Mouse (Mus musculus) embryonic facial prominence, embryonic 11.5 days (tissue): ENCODE data around the gene Ubox5. TPM values are rescaled to one million over a fixed set of nuclear protein-coding genes. Genes with fewer than 3 reads are reported as not detected.

ENCODE experiments used
- ATAC-seq: fragments of 200-750 bp; cut with Nextera tagmentation; replicated peaks from 2 replicates; pipeline ENCODE4 v1.8.0; 2017; ENCODE audit warnings: low read depth; ENCODE audit not compliant: insufficient number of reproducible peaks, low FRiP score, low TSS enrichment
- DNase-seq: peaks from one replicate; pipeline ENCODE4 v3.0.0-alpha.2; 2015; ENCODE audit warnings: low spot score
- H3K27ac ChIP-seq: fragments of 300-500 bp; sonication (generic); replicated peaks from 2 replicates; pipeline ENCODE4 v1.5.1; 2014; ENCODE audit warnings: mild to moderate bottlenecking, low read depth, low read length, control low read depth
- H3K27me3 ChIP-seq: fragments of 300-500 bp; sonication (generic); 2 replicates; pipeline ENCODE4 v1.6.1; 2014; ENCODE audit warnings: mild to moderate bottlenecking, low read length, moderate library complexity, mixed read lengths; ENCODE audit not compliant: control insufficient read depth, insufficient read depth
- H3K36me3 ChIP-seq: fragments of 300-500 bp; sonication (generic); replicated peaks from 2 replicates; pipeline ENCODE4 v1.6.1; 2014; ENCODE audit warnings: low read depth, mild to moderate bottlenecking, low read length, moderate library complexity, mixed read lengths; ENCODE audit not compliant: control insufficient read depth, insufficient read depth
- H3K4me1 ChIP-seq: fragments of 300-500 bp; sonication (generic); 2 replicates; pipeline ENCODE4 v1.6.1; 2014; ENCODE audit warnings: low read length, mixed read lengths; ENCODE audit not compliant: control insufficient read depth, insufficient read depth
- H3K4me2 ChIP-seq: fragments of 300-500 bp; sonication (generic); 2 replicates; pipeline ENCODE4 v1.6.1; 2014; ENCODE audit warnings: low read depth, mild to moderate bottlenecking, control low read depth, low read length, moderate library complexity
- H3K4me3 ChIP-seq: fragments of 300-500 bp; sonication (generic); 2 replicates; pipeline ENCODE4 v1.5.1; 2014; ENCODE audit warnings: low read depth, low read length, control low read depth
- H3K9ac ChIP-seq: fragments of 300-500 bp; sonication (generic); replicated peaks from 2 replicates; pipeline ENCODE4 v1.6.1; 2014; ENCODE audit warnings: mild to moderate bottlenecking, control low read depth, low read length
- H3K9me3 ChIP-seq: fragments of 300-500 bp; sonication (generic); replicated peaks from 2 replicates; pipeline ENCODE4 v1.6.1; 2016; ENCODE audit warnings: mild to moderate bottlenecking, low read length, inconsistent platforms, mixed read lengths; ENCODE audit not compliant: control insufficient read depth
- WGBS: fragments of 180-500 bp; shearing (Covaris S2); extraction: QIAGEN DNeasy Blood & Tissue Kit; methylation state at CpG from one replicate; pipeline ENCODE4 v1.1.7; 2014; 5-methylcytosine and 5-hydroxymethylcytosine counted together
- polyA plus RNA-seq: library from polyadenylated mRNA; unstranded; fragments of >200 nt; fragmentation: Nextera tagmentation; extraction: Ambion mirVana; gene quantifications from 2 replicates; pipeline ENCODE4 v1.2.1, GENCODE M21; 2014

Ubox5 gene
- polyA plus RNA-seq, 1 experiment from 2014 or later = 19.8 TPM

DNA sequence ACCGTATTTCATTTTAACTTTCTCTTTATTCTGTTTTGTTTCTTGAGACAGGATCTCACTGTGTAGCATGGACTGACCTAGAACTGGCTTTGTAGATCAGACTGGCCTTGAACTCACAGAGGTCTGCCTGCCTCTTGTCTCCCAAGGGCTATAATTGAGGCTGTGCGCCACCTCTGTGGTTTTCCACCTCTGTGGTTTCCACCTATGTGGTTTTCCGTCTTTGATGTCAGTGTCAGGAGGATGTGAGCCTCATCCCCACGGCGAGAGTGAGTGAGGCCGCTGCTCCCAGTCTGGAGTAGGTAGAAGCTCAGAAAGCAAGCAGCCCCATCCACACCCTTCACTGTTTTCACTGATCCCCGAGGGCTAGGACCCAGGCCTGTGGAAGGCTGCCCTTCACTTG, 75.0 kb downstream of the Ubox5 start:
- Histone ChIP-seq H3K36me3 (no peaks in the 10 kb centered on the region), H3K4me2 (no peak overlapping the region), H3K27ac (no peak overlapping the region), H3K9ac (no peak overlapping the region), H3K27me3 (no peaks in the 10 kb centered on the region), H3K4me3 (no peak overlapping the region), H3K4me1 (no peaks in the 10 kb centered on the region), H3K9me3 (no peaks in the 10 kb centered on the region)
- DNase-seq = no peak
- ATAC-seq = no peak
- WGBS = 89% methylated on average over 7 of the region's 7 CpGs

DNA sequence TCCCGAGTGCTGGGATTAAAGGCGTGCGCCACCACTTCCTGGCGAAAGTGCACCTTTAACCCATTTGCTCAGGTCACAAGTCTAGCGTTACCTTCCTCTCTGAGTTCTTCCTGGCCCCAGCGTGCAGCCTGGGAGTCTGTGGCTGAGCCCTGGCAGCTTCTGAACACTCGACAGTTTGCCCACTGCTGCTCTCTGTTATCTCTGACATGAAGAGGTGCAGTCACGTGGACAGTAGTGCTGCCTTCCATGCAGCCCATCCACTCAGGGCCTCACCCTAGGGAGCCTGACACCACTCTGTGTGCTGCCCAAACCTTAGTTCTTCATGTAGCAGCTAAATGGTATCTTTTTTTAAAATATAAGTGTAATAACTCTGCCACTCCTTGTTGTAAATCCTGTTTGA, 82.9 kb downstream of the Ubox5 start:
- no peak for ATAC-seq
- no peak for DNase-seq
- Histone ChIP-seq H3K9ac (no peak overlapping the region), H3K4me2 (no peak overlapping the region), H3K36me3 (peaks cover 3% of the 10 kb centered on the region), H3K27ac (no peak overlapping the region), H3K4me3 (no peak overlapping the region), H3K4me1 (no peaks in the 10 kb centered on the region), H3K27me3 (no peaks in the 10 kb centered on the region), H3K9me3 (no peaks in the 10 kb centered on the region)
- WGBS = 88% methylated on average over 8 of the region's 8 CpGs

DNA sequence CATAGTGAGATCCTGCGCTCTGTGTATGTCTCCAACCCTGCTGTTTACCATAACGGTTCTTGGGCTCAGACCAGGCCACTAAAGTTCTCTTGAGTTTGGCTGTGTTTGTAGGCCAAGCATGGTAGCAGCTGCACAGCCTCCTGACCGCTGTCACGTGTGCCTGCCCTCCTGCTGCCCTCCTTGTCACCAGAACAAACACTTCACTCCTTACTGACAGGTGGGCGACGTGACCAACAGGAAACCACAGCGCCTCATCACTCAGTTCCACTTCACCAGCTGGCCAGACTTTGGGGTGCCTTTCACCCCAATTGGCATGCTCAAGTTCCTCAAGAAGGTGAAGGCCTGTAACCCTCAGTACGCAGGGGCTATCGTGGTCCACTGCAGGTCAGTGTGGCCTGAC, 89.6 kb downstream of the Ubox5 start:
- H3K4me3 ChIP-seq = no peak overlapping the region
- no peak overlapping the region for H3K9ac ChIP-seq
- H3K27ac ChIP-seq = no peak overlapping the region
- DNase-seq = no peak
- no peak for ATAC-seq
- no peaks in the 10 kb centered on the region for H3K27me3 ChIP-seq
- no peaks in the 10 kb centered on the region for H3K4me1 ChIP-seq
- H3K36me3 ChIP-seq = no peaks in the 10 kb centered on the region; the same call in 1 of the 2 replicates
- no peak overlapping the region for H3K4me2 ChIP-seq
- WGBS = 90% methylated on average over 9 of the region's 9 CpGs
- H3K9me3 ChIP-seq = no peaks in the 10 kb centered on the region

Other genes with a start within 250 kb of the Ubox5 start
- 53.0 and 54.3 TPM in 2 replicates for gene Cpxm1, start 232.5 kb downstream of the Ubox5 start, polyA plus RNA-seq
- gene Gm28372, start 224.8 kb downstream of the Ubox5 start, polyA plus RNA-seq = not detected in 2 replicates
- not detected in 2 replicates for gene 1700020A23Rik, start 224.8 kb downstream of the Ubox5 start, polyA plus RNA-seq
- gene Tmem239, start 223.6 kb downstream of the Ubox5 start, polyA plus RNA-seq = not detected in 2 replicates
- 81.9 and 84.8 TPM in 2 replicates for gene Vps16, start 205.7 kb downstream of the Ubox5 start, polyA plus RNA-seq
- gene Pced1a, start 205.3 kb downstream of the Ubox5 start, polyA plus RNA-seq = 10.0 and 10.3 TPM in 2 replicates
- gene Ptpra, start 179.8 kb downstream of the Ubox5 start, polyA plus RNA-seq = 96.8 and 105 TPM in 2 replicates
- 77.4 and 83.0 TPM in 2 replicates for gene Mrps26, start 66.3 kb downstream of the Ubox5 start, polyA plus RNA-seq
- gene Oxt, start 53.9 kb downstream of the Ubox5 start, polyA plus RNA-seq = not detected in 2 replicates
- not detected in 2 replicates for gene Avp, start 47.5 kb downstream of the Ubox5 start, polyA plus RNA-seq
- gene Fastkd5, start within 50 bp of the Ubox5 start, polyA plus RNA-seq = 23.8 and 24.7 TPM in 2 replicates
- gene Lzts3, start 12.8 kb upstream of the Ubox5 start, polyA plus RNA-seq = 0.79 and 1.1 TPM in 2 replicates
- 45.0 and 45.1 TPM in 2 replicates for gene Ddrgk1, start 34.6 kb upstream of the Ubox5 start, polyA plus RNA-seq
- 131 and 136 TPM in 2 replicates for gene Itpa, start 37.6 kb upstream of the Ubox5 start, polyA plus RNA-seq
- 0.70 TPM in 2 replicates for gene Slc4a11, start 67.5 kb upstream of the Ubox5 start, polyA plus RNA-seq